Mouse (Mus musculus): ENCODE data around the gene Apeh. TPM values are rescaled to one million over a fixed set of nuclear protein-coding genes. Genes with fewer than 3 reads are reported as not detected.

Gene Apeh
- polyA plus RNA-seq, 1 experiment from 2014 or later = 48.7 TPM

GRCm38 (mm10) chr9:108107867-108108266, 13.5 kb upstream of the Apeh start:
- ATAC-seq (ENCODE audit: low FRiP score) (no peak), DNase-seq (ENCODE audit: low spot score) (no peak)
- no peaks in the 10 kb centered on the region for H3K9me3 ChIP-seq (ENCODE audit: control insufficient read depth, low read length)
- 96% methylated on average over 16 of the region's 16 CpGs for WGBS
- no peak overlapping the region for H3K4me2 ChIP-seq (replicated peaks)
- peaks cover 75% of the 10 kb centered on the region for H3K36me3 ChIP-seq (replicated peaks; ENCODE audit: control insufficient read depth, insufficient read depth)
- H3K4me1 ChIP-seq (replicated peaks; ENCODE audit: control insufficient read depth, insufficient read depth, low read length) = peaks cover 3% of the 10 kb centered on the region; the same call in 1 of the 2 replicates
- H3K9ac ChIP-seq = no peak overlapping the region
- H3K4me3 ChIP-seq (replicated peaks; ENCODE audit: low read length) = no peak overlapping the region
- no peak overlapping the region for H3K27ac ChIP-seq
- H3K27me3 ChIP-seq (ENCODE audit: control insufficient read depth, insufficient read depth, low read length) = no peaks in the 10 kb centered on the region

GRCm38 (mm10) chr9:108106090-108106489, 11.7 kb upstream of the Apeh start:
- Histone ChIP-seq H3K4me2 (replicated peaks) (no peak overlapping the region), H3K27ac (no peak overlapping the region), H3K4me1 (replicated peaks; ENCODE audit: control insufficient read depth, insufficient read depth, low read length) (peaks cover 3% of the 10 kb centered on the region; the same call in 1 of the 2 replicates), H3K9me3 (ENCODE audit: control insufficient read depth, low read length) (no peaks in the 10 kb centered on the region), H3K27me3 (ENCODE audit: control insufficient read depth, insufficient read depth, low read length) (no peaks in the 10 kb centered on the region), H3K9ac (no peak overlapping the region), H3K4me3 (replicated peaks; ENCODE audit: low read length) (no peak overlapping the region), H3K36me3 (replicated peaks; ENCODE audit: control insufficient read depth, insufficient read depth) (peaks cover 77% of the 10 kb centered on the region)
- ATAC-seq (ENCODE audit: low FRiP score) (no peak), DNase-seq (ENCODE audit: low spot score) (no peak)
- WGBS = 91% methylated on average over 23 of the region's 23 CpGs

- WGBS = 63% methylated on average over 12 of the region's 12 CpGs
- Histone ChIP-seq H3K9me3 (ENCODE audit: control insufficient read depth, low read length) (no peaks in the 10 kb centered on the region), H3K4me1 (replicated peaks; ENCODE audit: control insufficient read depth, insufficient read depth, low read length) (peaks cover 3% of the 10 kb centered on the region; the same call in 1 of the 2 replicates), H3K27ac (no peak overlapping the region), H3K9ac (no peak overlapping the region), H3K27me3 (ENCODE audit: control insufficient read depth, insufficient read depth, low read length) (no peaks in the 10 kb centered on the region), H3K4me2 (replicated peaks) (no peak overlapping the region), H3K36me3 (replicated peaks; ENCODE audit: control insufficient read depth, insufficient read depth) (peaks cover 74% of the 10 kb centered on the region), H3K4me3 (replicated peaks; ENCODE audit: low read length) (no peak overlapping the region)
- DNase-seq (ENCODE audit: low spot score) (no peak), ATAC-seq (ENCODE audit: low FRiP score) (no peak)
These were observed 11.1 kb upstream of the Apeh start for GRCm38 (mm10) chr9:108105549-108105863.

GRCm38 (mm10) chr9:108104766-108105548, 10.6 kb upstream of the Apeh start:
- WGBS = 34% methylated on average over 31 of the region's 31 CpGs
- Histone ChIP-seq H3K9me3 (ENCODE audit: control insufficient read depth, low read length) (no peaks in the 10 kb centered on the region), H3K36me3 (replicated peaks; ENCODE audit: control insufficient read depth, insufficient read depth) (peaks cover 70% of the 10 kb centered on the region), H3K9ac (no peak overlapping the region), H3K4me1 (replicated peaks; ENCODE audit: control insufficient read depth, insufficient read depth, low read length) (peaks cover 3% of the 10 kb centered on the region; the same call in 1 of the 2 replicates), H3K27ac (no peak overlapping the region), H3K4me2 (replicated peaks) (no peak overlapping the region), H3K27me3 (ENCODE audit: control insufficient read depth, insufficient read depth, low read length) (no peaks in the 10 kb centered on the region), H3K4me3 (replicated peaks; ENCODE audit: low read length) (no peak overlapping the region)
- DNase-seq (ENCODE audit: low spot score) (no peak), ATAC-seq (ENCODE audit: low FRiP score) (no peak)

- Histone ChIP-seq H3K9me3 (ENCODE audit: control insufficient read depth, low read length) (no peaks in the 10 kb centered on the region), H3K4me1 (replicated peaks; ENCODE audit: control insufficient read depth, insufficient read depth, low read length) (peaks cover 7% of the 10 kb centered on the region), H3K36me3 (replicated peaks; ENCODE audit: control insufficient read depth, insufficient read depth) (peaks cover 62% of the 10 kb centered on the region), H3K4me3 (replicated peaks; ENCODE audit: low read length) (no peak overlapping the region), H3K9ac (no peak overlapping the region), H3K27ac (no peak overlapping the region), H3K4me2 (replicated peaks) (no peak overlapping the region), H3K27me3 (ENCODE audit: control insufficient read depth, insufficient read depth, low read length) (no peaks in the 10 kb centered on the region)
- DNase-seq (ENCODE audit: low spot score) (no peak), ATAC-seq (ENCODE audit: low FRiP score) (no peak)
- WGBS = 88% methylated on average over 8 of the region's 8 CpGs
These were observed 5.2 kb upstream of the Apeh start for GRCm38 (mm10) chr9:108099619-108100018.

- DNase-seq (ENCODE audit: low spot score) (no peak), ATAC-seq (ENCODE audit: low FRiP score) (no peak)
- no peak overlapping the region for H3K9ac ChIP-seq
- whole genome bisulfite sequencing = 63% methylated on average over 10 of the region's 10 CpGs
- H3K27me3 ChIP-seq (ENCODE audit: control insufficient read depth, insufficient read depth, low read length) = no peaks in the 10 kb centered on the region
- no peak overlapping the region for H3K4me2 ChIP-seq (replicated peaks)
- H3K4me1 ChIP-seq (replicated peaks; ENCODE audit: control insufficient read depth, insufficient read depth, low read length) = peaks cover 16% of the 10 kb centered on the region
- H3K36me3 ChIP-seq (replicated peaks; ENCODE audit: control insufficient read depth, insufficient read depth) = peaks cover 50% of the 10 kb centered on the region
- no peak overlapping the region for H3K27ac ChIP-seq
- no peak overlapping the region for H3K4me3 ChIP-seq (replicated peaks; ENCODE audit: low read length)
- H3K9me3 ChIP-seq (ENCODE audit: control insufficient read depth, low read length) = no peaks in the 10 kb centered on the region
These were observed 1.7 kb upstream of the Apeh start for GRCm38 (mm10) chr9:108095949-108096712.

GRCm38 (mm10) chr9:108095518-108095917, 1.1 kb upstream of the Apeh start:
- 18% methylated on average over 3 of the region's 3 CpGs for WGBS
- ATAC-seq (ENCODE audit: low FRiP score) = no peak
- H3K36me3 ChIP-seq (replicated peaks; ENCODE audit: control insufficient read depth, insufficient read depth) = peaks cover 53% of the 10 kb centered on the region
- peak overlapping the region; percentile 80 for H3K4me2 ChIP-seq (replicated peaks)
- no peaks in the 10 kb centered on the region for H3K9me3 ChIP-seq (ENCODE audit: control insufficient read depth, low read length)
- H3K4me3 ChIP-seq (replicated peaks; ENCODE audit: low read length) = peak overlapping the region; percentile 59; the same call in 1 of the 2 replicates
- H3K27ac ChIP-seq = no peak overlapping the region
- H3K9ac ChIP-seq = no peak overlapping the region; the same call in 1 of the 2 replicates
- peak; percentile 74 for DNase-seq (ENCODE audit: low spot score)
- H3K27me3 ChIP-seq (ENCODE audit: control insufficient read depth, insufficient read depth, low read length) = no peaks in the 10 kb centered on the region
- H3K4me1 ChIP-seq (replicated peaks; ENCODE audit: control insufficient read depth, insufficient read depth, low read length) = peaks cover 16% of the 10 kb centered on the region

- H3K4me1 ChIP-seq (replicated peaks; ENCODE audit: control insufficient read depth, insufficient read depth, low read length) = peaks cover 16% of the 10 kb centered on the region
- H3K36me3 ChIP-seq (replicated peaks; ENCODE audit: control insufficient read depth, insufficient read depth) = peaks cover 57% of the 10 kb centered on the region
- no peak for DNase-seq (ENCODE audit: low spot score)
These were observed 599 bp upstream of the Apeh start for GRCm38 (mm10) chr9:108094998-108095411.

GRCm38 (mm10) chr9:108093586-108093985, 820 bp downstream of the Apeh start:
- Histone ChIP-seq H3K9me3 (ENCODE audit: control insufficient read depth, low read length) (no peaks in the 10 kb centered on the region), H3K4me2 (replicated peaks) (peak overlapping the region; percentile 80), H3K4me1 (replicated peaks; ENCODE audit: control insufficient read depth, insufficient read depth, low read length) (peaks cover 16% of the 10 kb centered on the region), H3K9ac (peak overlapping the region; percentile 73), H3K27me3 (ENCODE audit: control insufficient read depth, insufficient read depth, low read length) (no peaks in the 10 kb centered on the region), H3K36me3 (replicated peaks; ENCODE audit: control insufficient read depth, insufficient read depth) (peaks cover 57% of the 10 kb centered on the region), H3K4me3 (replicated peaks; ENCODE audit: low read length) (peak overlapping the region; percentile 59), H3K27ac (no peak overlapping the region)
- ATAC-seq (ENCODE audit: low FRiP score) (no peak), DNase-seq (ENCODE audit: low spot score) (no peak)
- 73% methylated on average over 10 of the region's 10 CpGs for WGBS

More at GRCm38 (mm10) chr9:108094998-108095411, 599 bp upstream of the Apeh start:
- under 1% methylated on average over 16 of the region's 16 CpGs for WGBS
- Histone ChIP-seq H3K27ac (peak overlapping the region; percentile 64; the same call in 1 of the 2 replicates), H3K9me3 (ENCODE audit: control insufficient read depth, low read length) (no peaks in the 10 kb centered on the region), H3K27me3 (ENCODE audit: control insufficient read depth, insufficient read depth, low read length) (no peaks in the 10 kb centered on the region), H3K9ac (peak overlapping the region; percentile 73), H3K4me3 (replicated peaks; ENCODE audit: low read length) (peak overlapping the region; percentile 59), H3K4me2 (replicated peaks) (peak overlapping the region; percentile 80)
- ATAC-seq (ENCODE audit: low FRiP score) = peak; percentile 3; the same call in 1 of the 2 replicates
